Mouse (Mus musculus) liver, embryonic 14.5 days (tissue): Measurements from ENCODE around the gene Ampd3.

Experiments used
- CTCF ChIP-seq: IDR thresholded peaks from 2 replicates; pipeline ENCODE4 v1.5.1; 2016; ENCODE audit warnings: antibody characterized with exemption, low read depth, control low read depth
- EP300 ChIP-seq: IDR thresholded peaks from 2 replicates; pipeline ENCODE4 v1.6.1; 2016; ENCODE audit warnings: antibody characterized with exemption, low read depth

DNA sequence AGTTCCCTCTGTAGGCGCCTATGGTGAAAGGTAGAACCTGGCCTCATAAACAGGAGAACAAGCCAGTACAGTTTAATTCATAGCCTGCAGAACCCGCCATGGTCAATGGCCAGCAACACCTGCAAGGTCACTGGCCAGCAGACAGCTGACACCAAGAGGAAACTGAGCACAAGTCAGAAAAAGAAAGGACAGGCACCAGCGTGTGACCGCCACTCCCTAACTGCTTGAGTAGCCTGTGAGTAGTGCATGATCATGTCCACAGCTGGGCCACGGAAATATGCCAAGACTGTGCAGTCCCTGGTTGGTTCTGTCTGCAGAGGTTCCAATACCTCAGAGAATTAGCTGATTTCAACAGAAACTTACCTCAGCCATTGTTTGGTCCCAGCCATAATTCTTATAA lies 26.0 kb upstream of the Ampd3 start:
- TF ChIP-seq EP300 (no peak), CTCF (no peak)
